Mouse (Mus musculus): Measurements from ENCODE around the gene Surf2. TPM values are rescaled to one million over a fixed set of nuclear protein-coding genes. Genes with fewer than 3 reads are reported as not detected.

The Surf2 gene
- polyA plus RNA-seq, 1 experiment from 2014 or later = 44.5 TPM

GRCm38 (mm10) chr2:26950411-26950810 lies 34.2 kb downstream of the Surf2 start:
- 83% methylated on average over 2 of the region's 2 CpGs for WGBS
- Histone ChIP-seq H3K4me2 (ENCODE audit: low read depth, low read length, severe bottlenecking) (no peak overlapping the region), H3K4me1 (replicated peaks; ENCODE audit: control insufficient read depth, insufficient read depth, low read length) (no peaks in the 10 kb centered on the region), H3K9ac (ENCODE audit: low read length) (no peak overlapping the region), H3K27ac (ENCODE audit: low read depth, low read length) (no peak overlapping the region), H3K27me3 (ENCODE audit: control insufficient read depth, insufficient read depth, low read length) (no peaks in the 10 kb centered on the region), H3K4me3 (ENCODE audit: low read depth, low read length) (no peak overlapping the region), H3K36me3 (ENCODE audit: control insufficient read depth, insufficient read depth, low read length) (peaks cover 6% of the 10 kb centered on the region; the same call in 1 of the 2 replicates), H3K9me3 (ENCODE audit: control insufficient read depth, low read length) (no peaks in the 10 kb centered on the region)
- DNase-seq (ENCODE audit: low spot score) (no peak), ATAC-seq (replicated peaks; ENCODE audit: low FRiP score) (no peak)

GRCm38 (mm10) chr2:26951346-26951905 lies 35.3 kb downstream of the Surf2 start:
- Histone ChIP-seq H3K4me2 (ENCODE audit: low read depth, low read length, severe bottlenecking) (no peak overlapping the region), H3K27me3 (ENCODE audit: control insufficient read depth, insufficient read depth, low read length) (no peaks in the 10 kb centered on the region), H3K9ac (ENCODE audit: low read length) (no peak overlapping the region), H3K36me3 (ENCODE audit: control insufficient read depth, insufficient read depth, low read length) (peaks cover 6% of the 10 kb centered on the region; the same call in 1 of the 2 replicates), H3K9me3 (ENCODE audit: control insufficient read depth, low read length) (no peaks in the 10 kb centered on the region), H3K4me1 (replicated peaks; ENCODE audit: control insufficient read depth, insufficient read depth, low read length) (no peaks in the 10 kb centered on the region), H3K4me3 (ENCODE audit: low read depth, low read length) (no peak overlapping the region), H3K27ac (ENCODE audit: low read depth, low read length) (no peak overlapping the region)
- no peak for ATAC-seq (replicated peaks; ENCODE audit: low FRiP score)
- DNase-seq (ENCODE audit: low spot score) = no peak
- WGBS = 88% methylated on average over 8 of the region's 8 CpGs

GRCm38 (mm10) chr2:26952193-26952592 lies 36.0 kb downstream of the Surf2 start:
- peaks cover 6% of the 10 kb centered on the region; the same call in 1 of the 2 replicates for H3K36me3 ChIP-seq (ENCODE audit: control insufficient read depth, insufficient read depth, low read length)
- no peak overlapping the region for H3K27ac ChIP-seq (ENCODE audit: low read depth, low read length)
- H3K4me3 ChIP-seq (ENCODE audit: low read depth, low read length) = no peak overlapping the region
- H3K9ac ChIP-seq (ENCODE audit: low read length) = no peak overlapping the region
- no peaks in the 10 kb centered on the region for H3K9me3 ChIP-seq (ENCODE audit: control insufficient read depth, low read length)
- ATAC-seq (replicated peaks; ENCODE audit: low FRiP score) (no peak), DNase-seq (ENCODE audit: low spot score) (no peak)
- H3K4me2 ChIP-seq (ENCODE audit: low read depth, low read length, severe bottlenecking) = no peak overlapping the region
- WGBS = 92% methylated on average over 4 of the region's 4 CpGs
- H3K4me1 ChIP-seq (replicated peaks; ENCODE audit: control insufficient read depth, insufficient read depth, low read length) = no peaks in the 10 kb centered on the region
- H3K27me3 ChIP-seq (ENCODE audit: control insufficient read depth, insufficient read depth, low read length) = no peaks in the 10 kb centered on the region

GRCm38 (mm10) chr2:26952866-26953265 lies 36.7 kb downstream of the Surf2 start:
- no peak overlapping the region for H3K27ac ChIP-seq (ENCODE audit: low read depth, low read length)
- H3K9ac ChIP-seq (ENCODE audit: low read length) = no peak overlapping the region
- H3K4me1 ChIP-seq (replicated peaks; ENCODE audit: control insufficient read depth, insufficient read depth, low read length) = no peaks in the 10 kb centered on the region
- 96% methylated on average over 8 of the region's 8 CpGs for WGBS
- no peak overlapping the region for H3K4me2 ChIP-seq (ENCODE audit: low read depth, low read length, severe bottlenecking)
- H3K9me3 ChIP-seq (ENCODE audit: control insufficient read depth, low read length) = no peaks in the 10 kb centered on the region
- no peak for ATAC-seq (replicated peaks; ENCODE audit: low FRiP score)
- no peak for DNase-seq (ENCODE audit: low spot score)
- no peaks in the 10 kb centered on the region for H3K27me3 ChIP-seq (ENCODE audit: control insufficient read depth, insufficient read depth, low read length)
- no peak overlapping the region for H3K4me3 ChIP-seq (ENCODE audit: low read depth, low read length)
- peaks cover 10% of the 10 kb centered on the region; the same call in 1 of the 2 replicates for H3K36me3 ChIP-seq (ENCODE audit: control insufficient read depth, insufficient read depth, low read length)

- 97% methylated on average over 2 of the region's 2 CpGs for WGBS
- Histone ChIP-seq H3K27me3 (ENCODE audit: control insufficient read depth, insufficient read depth, low read length) (no peaks in the 10 kb centered on the region), H3K9me3 (ENCODE audit: control insufficient read depth, low read length) (no peaks in the 10 kb centered on the region), H3K4me1 (replicated peaks; ENCODE audit: control insufficient read depth, insufficient read depth, low read length) (no peaks in the 10 kb centered on the region), H3K36me3 (ENCODE audit: control insufficient read depth, insufficient read depth, low read length) (peaks cover 16% of the 10 kb centered on the region; the same call in 1 of the 2 replicates), H3K4me3 (ENCODE audit: low read depth, low read length) (no peak overlapping the region), H3K27ac (ENCODE audit: low read depth, low read length) (no peak overlapping the region), H3K4me2 (ENCODE audit: low read depth, low read length, severe bottlenecking) (no peak overlapping the region), H3K9ac (ENCODE audit: low read length) (no peak overlapping the region)
- ATAC-seq (replicated peaks; ENCODE audit: low FRiP score) (no peak), DNase-seq (ENCODE audit: low spot score) (no peak)
These were observed 38.7 kb downstream of the Surf2 start for GRCm38 (mm10) chr2:26954735-26955395.

GRCm38 (mm10) chr2:26956811-26957487 lies 40.8 kb downstream of the Surf2 start:
- H3K27ac ChIP-seq (ENCODE audit: low read depth, low read length) = no peak overlapping the region
- H3K4me2 ChIP-seq (ENCODE audit: low read depth, low read length, severe bottlenecking) = no peak overlapping the region
- peaks cover 16% of the 10 kb centered on the region; the same call in 1 of the 2 replicates for H3K36me3 ChIP-seq (ENCODE audit: control insufficient read depth, insufficient read depth, low read length)
- 96% methylated on average over 12 of the region's 12 CpGs for WGBS
- no peaks in the 10 kb centered on the region for H3K4me1 ChIP-seq (replicated peaks; ENCODE audit: control insufficient read depth, insufficient read depth, low read length)
- no peak overlapping the region for H3K4me3 ChIP-seq (ENCODE audit: low read depth, low read length)
- ATAC-seq (replicated peaks; ENCODE audit: low FRiP score) (no peak), DNase-seq (ENCODE audit: low spot score) (no peak)
- H3K9me3 ChIP-seq (ENCODE audit: control insufficient read depth, low read length) = no peaks in the 10 kb centered on the region
- no peak overlapping the region for H3K9ac ChIP-seq (ENCODE audit: low read length)
- H3K27me3 ChIP-seq (ENCODE audit: control insufficient read depth, insufficient read depth, low read length) = no peaks in the 10 kb centered on the region

- Histone ChIP-seq H3K27ac (ENCODE audit: low read depth, low read length) (no peak overlapping the region), H3K4me3 (ENCODE audit: low read depth, low read length) (no peak overlapping the region), H3K27me3 (ENCODE audit: control insufficient read depth, insufficient read depth, low read length) (no peaks in the 10 kb centered on the region), H3K36me3 (ENCODE audit: control insufficient read depth, insufficient read depth, low read length) (peaks cover 16% of the 10 kb centered on the region; the same call in 1 of the 2 replicates), H3K9me3 (ENCODE audit: control insufficient read depth, low read length) (no peaks in the 10 kb centered on the region), H3K4me1 (replicated peaks; ENCODE audit: control insufficient read depth, insufficient read depth, low read length) (no peaks in the 10 kb centered on the region), H3K9ac (ENCODE audit: low read length) (no peak overlapping the region), H3K4me2 (ENCODE audit: low read depth, low read length, severe bottlenecking) (no peak overlapping the region)
- WGBS = 96% methylated on average over 2 of the region's 2 CpGs
- ATAC-seq (replicated peaks; ENCODE audit: low FRiP score) (no peak), DNase-seq (ENCODE audit: low spot score) (no peak)
These were observed 41.3 kb downstream of the Surf2 start for GRCm38 (mm10) chr2:26957488-26957859.

- no peak overlapping the region for H3K27ac ChIP-seq (ENCODE audit: low read depth, low read length)
- WGBS = 82% methylated on average over 4 of the region's 4 CpGs
- ATAC-seq (replicated peaks; ENCODE audit: low FRiP score) (no peak), DNase-seq (ENCODE audit: low spot score) (no peak)
- no peak overlapping the region for H3K4me2 ChIP-seq (ENCODE audit: low read depth, low read length, severe bottlenecking)
- H3K4me3 ChIP-seq (ENCODE audit: low read depth, low read length) = no peak overlapping the region
- no peak overlapping the region for H3K9ac ChIP-seq (ENCODE audit: low read length)
- H3K27me3 ChIP-seq (ENCODE audit: control insufficient read depth, insufficient read depth, low read length) = no peaks in the 10 kb centered on the region
- H3K9me3 ChIP-seq (ENCODE audit: control insufficient read depth, low read length) = no peaks in the 10 kb centered on the region
- 0 out of 2 replicates have a peak, but pooled peaks cover 4% of the 10 kb centered on the region for H3K4me1 ChIP-seq (replicated peaks; ENCODE audit: control insufficient read depth, insufficient read depth, low read length)
- H3K36me3 ChIP-seq (ENCODE audit: control insufficient read depth, insufficient read depth, low read length) = peaks cover 10% of the 10 kb centered on the region; the same call in 1 of the 2 replicates
These were observed 44.6 kb downstream of the Surf2 start for GRCm38 (mm10) chr2:26960756-26961155.

Measured in forebrain, embryonic 11.5 days (tissue).